10 mouse cellular contexts compared by ENCODE assay signal in genomic region chr3:65930636-65931035, GRCm38 (mm10). TPM values are rescaled to one million over a fixed set of nuclear protein-coding genes. Genes with fewer than 3 reads are reported as not detected.
A peak's percentile ranks its signal among the peaks of the same experiment; 100 is the strongest.
DNase-seq lines count a peak whose midpoint lies in the region; ATAC-seq lines count a peak whose summit lies in the region.
"Had no signal": no experiment of that assay in that cellular context is flagged by ENCODE, and none has a peak within 500 bp of the region (broad histone marks: within the 10 kb centered on the region; RNA-seq: fewer than 3 reads in every experiment).

No protein-coding gene starts in this region.

- no peak overlapping the region for H3K9ac ChIP-seq in forebrain, embryonic 16.5 days (replicated peaks; ENCODE audit: low read depth, low read length)
- no peak overlapping the region for H3K9ac ChIP-seq in forebrain, embryonic 14.5 days (ENCODE audit: low read length)
- H3K9ac ChIP-seq in kidney, embryonic 15.5 days: no peak overlapping the region
- no peak overlapping the region for H3K9ac ChIP-seq in embryonic facial prominence, embryonic 15.5 days
- H3K9ac ChIP-seq: liver, embryonic 13.5 days; neural tube, embryonic 12.5 days had no signal

- H3K4me1 ChIP-seq in forebrain, embryonic 16.5 days (replicated peaks; ENCODE audit: control insufficient read depth, insufficient read depth, low read length): peaks cover 10% of the 10 kb centered on the region
- peaks cover 4% of the 10 kb centered on the region; the same call in 1 of the 2 replicates for H3K4me1 ChIP-seq in forebrain, embryonic 14.5 days (ENCODE audit: control insufficient read depth, insufficient read depth, low read length)
- H3K4me1 ChIP-seq in kidney, embryonic 15.5 days: peaks cover 26% of the 10 kb centered on the region
- H3K4me1 ChIP-seq in embryonic facial prominence, embryonic 15.5 days: peaks cover 28% of the 10 kb centered on the region

- H3K36me3 ChIP-seq in forebrain, embryonic 16.5 days (ENCODE audit: control insufficient read depth, insufficient read depth): no peaks in the 10 kb centered on the region
- H3K36me3 ChIP-seq in forebrain, embryonic 14.5 days (ENCODE audit: control insufficient read depth, insufficient read depth, low read length): no peaks in the 10 kb centered on the region
- no peaks in the 10 kb centered on the region for H3K36me3 ChIP-seq in kidney, embryonic 15.5 days
- no peaks in the 10 kb centered on the region for H3K36me3 ChIP-seq in embryonic facial prominence, embryonic 15.5 days
- H3K36me3 ChIP-seq: liver, embryonic 13.5 days; neural tube, embryonic 12.5 days had no signal

- no peaks in the 10 kb centered on the region for H3K9me3 ChIP-seq in forebrain, embryonic 16.5 days (ENCODE audit: control insufficient read depth, low read length)
- no peaks in the 10 kb centered on the region for H3K9me3 ChIP-seq in forebrain, embryonic 14.5 days (replicated peaks; ENCODE audit: control insufficient read depth, low read length)
- no peaks in the 10 kb centered on the region for H3K9me3 ChIP-seq in kidney, embryonic 15.5 days (replicated peaks)
- H3K9me3 ChIP-seq in embryonic facial prominence, embryonic 15.5 days (replicated peaks): no peaks in the 10 kb centered on the region
- H3K9me3 ChIP-seq: liver, embryonic 13.5 days; neural tube, embryonic 12.5 days had no signal

- H3K27ac ChIP-seq in forebrain, embryonic 16.5 days (ENCODE audit: low read length): no peak overlapping the region
- no peak overlapping the region for H3K27ac ChIP-seq in forebrain, embryonic 14.5 days (ENCODE audit: low read depth, low read length)
- H3K27ac ChIP-seq in kidney, embryonic 15.5 days: no peak overlapping the region
- no peak overlapping the region for H3K27ac ChIP-seq in embryonic facial prominence, embryonic 15.5 days (replicated peaks)
- H3K27ac ChIP-seq: liver, embryonic 13.5 days; neural tube, embryonic 12.5 days had no signal

- 57% methylated on average over 8 of the region's 8 CpGs for WGBS in forebrain, embryonic 16.5 days
- 62% methylated on average over 8 of the region's 8 CpGs for WGBS in forebrain, embryonic 14.5 days
- 48% methylated on average over 8 of the region's 8 CpGs for WGBS in kidney, embryonic 15.5 days
- WGBS in embryonic facial prominence, embryonic 15.5 days: 41% methylated on average over 8 of the region's 8 CpGs

- no peaks in the 10 kb centered on the region for H3K27me3 ChIP-seq in forebrain, embryonic 16.5 days (replicated peaks; ENCODE audit: control insufficient read depth, insufficient read depth, low read length)
- no peaks in the 10 kb centered on the region for H3K27me3 ChIP-seq in forebrain, embryonic 14.5 days (replicated peaks; ENCODE audit: control insufficient read depth, insufficient read depth, low read length)
- no peaks in the 10 kb centered on the region for H3K27me3 ChIP-seq in kidney, embryonic 15.5 days
- no peaks in the 10 kb centered on the region for H3K27me3 ChIP-seq in embryonic facial prominence, embryonic 15.5 days
- H3K27me3 ChIP-seq: liver, embryonic 13.5 days; neural tube, embryonic 12.5 days had no signal

- DNase-seq in forebrain, embryonic 14.5 days (ENCODE audit: low spot score): no peak
- no peak for DNase-seq in kidney, adult 11 months
- DNase-seq in NIH3T3 (ENCODE audit: low read depth): peak; percentile 42
- no peak for DNase-seq in urinary bladder, adult 18-20 months (ENCODE audit: low spot score in 2 of 2)

- no peak overlapping the region for H3K4me2 ChIP-seq in forebrain, embryonic 16.5 days (ENCODE audit: low read length)
- no peak overlapping the region for H3K4me2 ChIP-seq in forebrain, embryonic 14.5 days (ENCODE audit: low read length)
- H3K4me2 ChIP-seq in kidney, embryonic 15.5 days: peak overlapping the region; percentile 52
- H3K4me2 ChIP-seq in embryonic facial prominence, embryonic 15.5 days (replicated peaks): peak overlapping the region; percentile 46; the same call in 1 of the 2 replicates

- ATAC-seq in forebrain, embryonic 16.5 days: 0 out of 2 replicates have a peak, but pooled peaks have one; percentile 13
- no peak for ATAC-seq in forebrain, embryonic 14.5 days
- ATAC-seq in kidney, embryonic 15.5 days (replicated peaks; ENCODE audit: low FRiP score): no peak
- ATAC-seq in embryonic facial prominence, embryonic 15.5 days (ENCODE audit: insufficient number of reproducible peaks, low FRiP score, low TSS enrichment, low read depth): no peak

- no peak overlapping the region for H3K4me3 ChIP-seq in forebrain, embryonic 16.5 days (replicated peaks; ENCODE audit: low read length)
- no peak overlapping the region for H3K4me3 ChIP-seq in forebrain, embryonic 14.5 days (ENCODE audit: low read depth, low read length)
- H3K4me3 ChIP-seq in kidney, embryonic 15.5 days (replicated peaks): no peak overlapping the region
- H3K4me3 ChIP-seq in embryonic facial prominence, embryonic 15.5 days (replicated peaks): no peak overlapping the region
- H3K4me3 ChIP-seq: erythroblast, embryonic 14.5 days; liver, embryonic 13.5 days; neural tube, embryonic 12.5 days had no signal

RNA-seq across cellular contexts. Expression of gene Ccnl1, which starts 27.4 kb away (rescaled TPM):
- 78.0 and 96.6 TPM in 2 replicates for polyA plus RNA-seq in forebrain, embryonic 16.5 days (2015; fragmentation: Nextera tagmentation; extraction: Ambion mirVana)
- polyA plus RNA-seq in forebrain, embryonic 14.5 days (2014; fragmentation: Nextera tagmentation; extraction: Ambion mirVana): 76.6 and 84.4 TPM in 2 replicates
- polyA plus RNA-seq in kidney, embryonic 15.5 days (2015; fragmentation: Nextera tagmentation; extraction: Ambion mirVana): 99.6 and 101 TPM in 2 replicates
- polyA plus RNA-seq in embryonic facial prominence, embryonic 15.5 days (2015; fragmentation: Nextera tagmentation; extraction: Ambion mirVana): 106 and 107 TPM in 2 replicates

Comparison
In these comparisons a context has a peak if more than half of its experiments do, and no peak if none do; other contexts are left out.
1. H3K4me2 ChIP-seq: peak in kidney, embryonic 15.5 days (single experiment) and embryonic facial prominence, embryonic 15.5 days (single experiment); none in forebrain, embryonic 16.5 days (single experiment) and forebrain, embryonic 14.5 days (single experiment).